Mouse (Mus musculus) hindbrain, embryonic 12.5 days (tissue): ENCODE measurements at regions not wholly inside any gene's neighbourhood (a gene's known extent, or its start where the extent isn't known, plus 50 kb on each side); places are given as distances from the start of the nearest gene placed in this dataset.

Experiments used
- ATAC-seq: fragments of 200-750 bp; cut with Nextera tagmentation; 2 replicates; pipeline ENCODE4 v1.8.0; 2017; ENCODE audit warnings: moderate TSS enrichment; ENCODE audit not compliant: low FRiP score
- H3K27ac ChIP-seq: fragments of 300-500 bp; sonication (generic); 2 replicates; pipeline ENCODE4 v1.5.1; 2016; ENCODE audit warnings: mild to moderate bottlenecking
- H3K27me3 ChIP-seq: fragments of 300-500 bp; sonication (generic); 2 replicates; pipeline ENCODE4 v1.6.1; 2016; ENCODE audit warnings: mild to moderate bottlenecking
- H3K36me3 ChIP-seq: fragments of 300-500 bp; sonication (generic); 2 replicates; pipeline ENCODE4 v1.6.1; 2016; ENCODE audit warnings: mild to moderate bottlenecking
- H3K4me1 ChIP-seq: fragments of 300-500 bp; sonication (generic); 2 replicates; pipeline ENCODE4 v1.6.1; 2016
- H3K4me2 ChIP-seq: fragments of 300-500 bp; sonication (generic); replicated peaks from 2 replicates; pipeline ENCODE4 v1.6.1; 2016; ENCODE audit warnings: mild to moderate bottlenecking
- H3K4me3 ChIP-seq: fragments of 300-500 bp; sonication (generic); 2 replicates; pipeline ENCODE4 v1.5.1; 2016; ENCODE audit warnings: mild to moderate bottlenecking
- H3K9ac ChIP-seq: fragments of 300-500 bp; sonication (generic); 2 replicates; pipeline ENCODE4 v1.6.1; 2016; ENCODE audit warnings: mild to moderate bottlenecking, moderate library complexity
- H3K9me3 ChIP-seq: fragments of 300-500 bp; sonication (generic); replicated peaks from 2 replicates; pipeline ENCODE4 v1.6.1; 2016; ENCODE audit warnings: mild to moderate bottlenecking
- WGBS: fragments of 180-500 bp; shearing (Covaris S2); methylation state at CpG from one replicate; pipeline ENCODE4 v1.1.7; 2016; 5-methylcytosine and 5-hydroxymethylcytosine counted together

DNA sequence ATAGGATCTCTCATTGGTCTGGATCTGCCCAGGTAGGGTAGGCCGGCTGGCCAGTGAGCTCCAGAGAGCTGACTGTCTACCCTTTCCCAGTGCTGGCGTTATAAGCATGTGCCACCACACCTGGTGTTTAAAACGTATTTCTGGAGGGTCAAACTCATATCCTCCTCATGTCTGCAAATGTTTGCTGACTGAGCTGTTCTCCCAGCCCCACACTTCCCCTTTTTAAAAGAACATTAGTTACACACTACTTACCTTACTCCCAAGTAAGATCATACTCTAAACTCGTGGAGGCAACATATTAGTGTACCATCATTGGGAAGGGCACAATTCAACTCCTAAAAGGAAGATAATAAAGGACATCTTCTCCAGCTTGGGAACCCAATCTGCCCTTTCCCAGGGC is 126.6 kb upstream of the Id2 start:
- WGBS: 87% methylated on average over 4 of the region's 4 CpGs
- ATAC-seq: no peak
- H3K9ac ChIP-seq: no peak overlapping the region
- peaks cover 13% of the 10 kb centered on the region; the same call in 1 of the 2 replicates for H3K27me3 ChIP-seq
- H3K4me1 ChIP-seq: peaks cover 17% of the 10 kb centered on the region
- no peak overlapping the region for H3K4me2 ChIP-seq
- H3K9me3 ChIP-seq: no peaks in the 10 kb centered on the region
- H3K27ac ChIP-seq: no peak overlapping the region
- H3K36me3 ChIP-seq: no peaks in the 10 kb centered on the region
- H3K4me3 ChIP-seq: no peak overlapping the region

DNA sequence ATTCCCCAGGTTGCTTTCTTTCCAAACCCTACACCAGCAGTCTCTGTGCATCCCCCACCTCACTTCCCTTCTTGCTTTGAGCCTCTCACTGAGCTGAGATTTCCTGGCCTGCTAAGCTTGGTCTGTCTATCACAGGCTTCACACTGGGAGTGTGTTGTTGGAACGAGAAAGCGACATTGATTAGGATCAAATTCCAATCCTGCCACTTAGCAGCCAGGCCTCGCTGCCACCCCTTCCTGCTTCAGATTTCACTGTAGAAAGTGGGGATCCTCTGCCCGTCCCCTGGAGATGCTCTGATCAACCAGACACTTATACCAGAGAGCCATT is 123.8 kb upstream of the Id2 start:
- no peak overlapping the region for H3K4me3 ChIP-seq
- no peaks in the 10 kb centered on the region for H3K36me3 ChIP-seq
- peaks cover 19% of the 10 kb centered on the region for H3K27me3 ChIP-seq
- no peak overlapping the region for H3K9ac ChIP-seq
- H3K9me3 ChIP-seq: no peaks in the 10 kb centered on the region
- H3K4me2 ChIP-seq: no peak overlapping the region
- no peak overlapping the region for H3K27ac ChIP-seq
- WGBS: 13% methylated on average over 4 of the region's 4 CpGs
- H3K4me1 ChIP-seq: peaks cover 34% of the 10 kb centered on the region
- ATAC-seq: no peak

DNA sequence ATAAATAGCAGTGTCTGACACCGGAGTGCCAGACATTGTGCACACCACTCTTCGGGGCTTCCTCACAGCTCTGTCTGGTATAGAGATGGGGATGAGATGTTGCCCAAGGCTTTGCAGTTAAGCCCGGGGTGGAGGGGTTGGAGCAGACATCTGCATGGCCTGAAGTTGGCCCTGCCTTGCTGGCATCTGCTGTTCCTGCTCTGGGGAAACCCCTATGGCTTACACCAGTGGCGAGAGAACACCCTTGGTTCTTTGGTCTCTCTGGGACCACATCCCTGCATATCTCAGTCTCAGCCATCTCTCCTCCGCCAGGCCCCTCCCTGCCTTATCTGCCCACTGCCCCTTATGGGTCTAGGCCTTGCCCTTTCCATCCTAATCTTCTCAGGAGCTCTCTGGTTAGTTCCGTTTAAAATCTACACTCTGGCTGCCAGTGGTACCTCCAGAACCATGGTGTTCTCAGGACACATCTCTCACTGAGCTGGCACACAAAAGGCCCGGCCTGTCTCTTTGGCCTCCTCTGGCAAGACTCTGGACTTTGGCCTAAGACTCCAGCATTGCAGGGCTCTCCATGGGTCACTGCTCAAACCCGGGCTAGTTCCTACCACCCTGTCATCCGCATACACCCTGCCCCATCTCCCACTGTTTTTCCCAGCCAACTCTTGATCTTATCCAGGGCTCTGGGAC is 123.3 kb upstream of the Id2 start:
- Histone ChIP-seq H3K4me3 (no peak overlapping the region), H3K27ac (no peak overlapping the region), H3K9me3 (no peaks in the 10 kb centered on the region), H3K4me1 (peaks cover 34% of the 10 kb centered on the region), H3K36me3 (no peaks in the 10 kb centered on the region), H3K9ac (no peak overlapping the region), H3K27me3 (peaks cover 19% of the 10 kb centered on the region), H3K4me2 (no peak overlapping the region)
- 67% methylated on average over 9 of the region's 9 CpGs for WGBS
- ATAC-seq: no peak

- no peaks in the 10 kb centered on the region for H3K9me3 ChIP-seq
- 84% methylated on average over 10 of the region's 10 CpGs for WGBS
- H3K27me3 ChIP-seq: peaks cover 19% of the 10 kb centered on the region
- H3K36me3 ChIP-seq: no peaks in the 10 kb centered on the region
- no peak for ATAC-seq
- H3K4me2 ChIP-seq: no peak overlapping the region
- H3K4me3 ChIP-seq: no peak overlapping the region
- no peak overlapping the region for H3K27ac ChIP-seq
- no peak overlapping the region for H3K9ac ChIP-seq
- peaks cover 34% of the 10 kb centered on the region for H3K4me1 ChIP-seq
These were observed 122.6 kb upstream of the Id2 start for GRCm38 (mm10) chr12:25219546-25219945.

GRCm38 (mm10) chr12:25216792-25217516 is 120.0 kb upstream of the Id2 start:
- Histone ChIP-seq H3K4me3 (no peak overlapping the region), H3K27ac (no peak overlapping the region), H3K9ac (no peak overlapping the region), H3K36me3 (no peaks in the 10 kb centered on the region), H3K4me1 (peaks cover 34% of the 10 kb centered on the region), H3K9me3 (no peaks in the 10 kb centered on the region), H3K4me2 (no peak overlapping the region), H3K27me3 (peaks cover 19% of the 10 kb centered on the region)
- WGBS: 19% methylated on average over 5 of the region's 5 CpGs
- ATAC-seq: 0 out of 2 replicates have a peak, but pooled peaks have one; percentile 29

DNA sequence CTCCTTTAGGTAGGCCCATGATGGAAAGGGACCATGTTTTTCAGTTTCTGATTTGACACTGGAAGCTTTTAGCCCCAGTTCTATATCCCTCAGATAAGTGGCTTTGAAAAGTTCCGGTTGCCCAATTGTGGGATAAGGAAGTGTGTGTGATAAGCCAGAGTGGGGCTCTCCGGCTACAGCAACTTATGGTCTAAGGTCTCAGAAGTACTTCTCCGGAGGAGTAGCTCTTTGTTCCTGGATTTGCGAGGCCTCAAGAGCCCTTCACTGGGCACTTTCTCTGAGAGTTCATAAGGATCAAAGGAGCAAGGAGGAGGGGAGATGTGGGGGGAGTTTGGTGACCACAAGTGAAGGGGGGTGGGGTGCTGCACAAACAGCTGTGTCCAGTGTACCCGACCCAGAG is 118.3 kb upstream of the Id2 start:
- ATAC-seq: no peak
- WGBS: 63% methylated on average over 5 of the region's 5 CpGs
- no peak overlapping the region for H3K9ac ChIP-seq
- H3K4me1 ChIP-seq: peaks cover 25% of the 10 kb centered on the region
- no peaks in the 10 kb centered on the region for H3K36me3 ChIP-seq
- H3K4me3 ChIP-seq: no peak overlapping the region
- peaks cover 16% of the 10 kb centered on the region for H3K27me3 ChIP-seq
- no peak overlapping the region for H3K27ac ChIP-seq
- H3K4me2 ChIP-seq: no peak overlapping the region
- H3K9me3 ChIP-seq: no peaks in the 10 kb centered on the region

GRCm38 (mm10) chr12:25213782-25214478 is 117.0 kb upstream of the Id2 start:
- Histone ChIP-seq H3K27me3 (peaks cover 6% of the 10 kb centered on the region), H3K4me3 (no peak overlapping the region), H3K9ac (no peak overlapping the region), H3K9me3 (no peaks in the 10 kb centered on the region), H3K36me3 (no peaks in the 10 kb centered on the region), H3K4me1 (peaks cover 26% of the 10 kb centered on the region), H3K4me2 (no peak overlapping the region), H3K27ac (no peak overlapping the region)
- ATAC-seq: no peak
- 87% methylated on average over 11 of the region's 11 CpGs for WGBS

GRCm38 (mm10) chr12:25211331-25211730 is 114.4 kb upstream of the Id2 start:
- ATAC-seq: no peak
- Histone ChIP-seq H3K36me3 (no peaks in the 10 kb centered on the region), H3K4me2 (no peak overlapping the region), H3K27ac (no peak overlapping the region), H3K9ac (no peak overlapping the region), H3K9me3 (no peaks in the 10 kb centered on the region), H3K4me1 (peaks cover 12% of the 10 kb centered on the region), H3K4me3 (no peak overlapping the region), H3K27me3 (no peaks in the 10 kb centered on the region; the same call in 1 of the 2 replicates)
- 79% methylated on average over 6 of the region's 6 CpGs for WGBS

GRCm38 (mm10) chr12:25210597-25210996 is 113.7 kb upstream of the Id2 start:
- no peak overlapping the region for H3K9ac ChIP-seq
- peaks cover 12% of the 10 kb centered on the region for H3K4me1 ChIP-seq
- no peaks in the 10 kb centered on the region for H3K9me3 ChIP-seq
- no peak for ATAC-seq
- no peak overlapping the region for H3K4me3 ChIP-seq
- no peak overlapping the region for H3K27ac ChIP-seq
- no peaks in the 10 kb centered on the region for H3K36me3 ChIP-seq
- no peak overlapping the region for H3K4me2 ChIP-seq
- 86% methylated on average over 3 of the region's 3 CpGs for WGBS
- no peaks in the 10 kb centered on the region; the same call in 1 of the 2 replicates for H3K27me3 ChIP-seq

DNA sequence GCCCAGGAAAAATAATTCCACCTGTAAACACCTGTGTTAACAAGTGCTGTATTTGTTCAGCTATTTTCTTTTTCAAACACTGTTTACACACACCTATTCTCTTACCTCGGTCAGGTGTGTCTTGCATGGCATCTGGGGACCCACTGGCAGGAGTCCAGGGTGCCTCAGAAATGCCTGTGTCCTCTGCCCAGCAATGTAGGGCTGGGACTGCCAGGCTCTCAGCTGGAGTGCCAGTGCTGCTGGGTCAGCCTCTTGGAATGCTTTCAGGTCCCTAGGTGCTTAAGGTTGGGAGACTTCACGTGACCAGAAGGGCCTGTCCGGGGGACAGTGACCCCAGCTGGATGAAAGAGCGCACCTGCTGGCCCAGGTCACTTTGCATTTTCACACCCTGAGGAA is 112.4 kb upstream of the Id2 start:
- Histone ChIP-seq H3K27me3 (no peaks in the 10 kb centered on the region; the same call in 1 of the 2 replicates), H3K9me3 (no peaks in the 10 kb centered on the region), H3K4me3 (no peak overlapping the region), H3K4me1 (peaks cover 12% of the 10 kb centered on the region), H3K27ac (no peak overlapping the region), H3K36me3 (no peaks in the 10 kb centered on the region), H3K9ac (no peak overlapping the region), H3K4me2 (no peak overlapping the region)
- WGBS: 38% methylated on average over 4 of the region's 4 CpGs
- no peak for ATAC-seq

- no peaks in the 10 kb centered on the region for H3K36me3 ChIP-seq
- no peaks in the 10 kb centered on the region; the same call in 1 of the 2 replicates for H3K27me3 ChIP-seq
- H3K4me2 ChIP-seq: no peak overlapping the region
- no peak overlapping the region for H3K4me3 ChIP-seq
- no peaks in the 10 kb centered on the region for H3K9me3 ChIP-seq
- H3K4me1 ChIP-seq: peaks cover 12% of the 10 kb centered on the region
- H3K27ac ChIP-seq: no peak overlapping the region
- no peak for ATAC-seq
- 32% methylated on average over 11 of the region's 11 CpGs for WGBS
- no peak overlapping the region for H3K9ac ChIP-seq
These were observed 111.9 kb upstream of the Id2 start for GRCm38 (mm10) chr12:25208670-25209332.

- Histone ChIP-seq H3K27ac (no peak overlapping the region), H3K4me3 (no peak overlapping the region), H3K27me3 (no peaks in the 10 kb centered on the region), H3K4me1 (peaks cover 3% of the 10 kb centered on the region), H3K4me2 (no peak overlapping the region), H3K9ac (no peak overlapping the region), H3K36me3 (no peaks in the 10 kb centered on the region), H3K9me3 (0 out of 2 replicates have a peak, but pooled peaks cover 6% of the 10 kb centered on the region)
- ATAC-seq: no peak
- WGBS: 92% methylated on average over 10 of the region's 10 CpGs
These were observed 106.6 kb upstream of the Id2 start for GRCm38 (mm10) chr12:25203371-25204067.
